Mouse (Mus musculus) heart, adult 2 months (tissue): Measurements from ENCODE around the gene Plcl1.

Experiments used
- CTCF ChIP-seq: fragments of 200-600 bp; IDR thresholded peaks from 2 replicates; pipeline ENCODE4 v1.8.1; 2022; ENCODE audit warnings: antibody characterized with exemption, mild to moderate bottlenecking, moderate library complexity
- EP300 ChIP-seq: fragments of 200-500 bp; IDR thresholded peaks from 2 replicates; pipeline ENCODE4 v1.6.1; 2011; ENCODE audit warnings: low read depth, low read length, control low read depth; ENCODE audit not compliant: insufficient read depth
- POLR2A ChIP-seq: fragments of 200-500 bp; IDR thresholded peaks from 2 replicates; pipeline ENCODE4 v1.6.1; 2011; ENCODE audit warnings: mild to moderate bottlenecking, low read depth, low read length, control low read depth; ENCODE audit not compliant: insufficient read depth

GRCm38 (mm10) chr1:55413534-55413933, 7.8 kb downstream of the Plcl1 start:
- no peak for TF ChIP-seq CTCF
- no peak for TF ChIP-seq POLR2A
- TF ChIP-seq EP300: no peak
